In genomic region chr17:44327279-44328146, GRCm38 (mm10) we compare ENCODE assay signal across 10 mouse cellular contexts.
DNase-seq lines count a peak whose midpoint lies in the region; ATAC-seq and TF ChIP-seq lines count a peak whose summit lies in the region.
"Had no signal": no experiment of that assay in that cellular context is flagged by ENCODE, and none has a peak within 500 bp of the region (broad histone marks: within the 10 kb centered on the region; RNA-seq: fewer than 3 reads in every experiment).

No protein-coding gene starts in this region.

- no peaks in the 10 kb centered on the region for H3K36me3 ChIP-seq in hindbrain, embryonic 12.5 days
- no peaks in the 10 kb centered on the region for H3K36me3 ChIP-seq in midbrain, postnatal 0 days (ENCODE audit: insufficient read depth, low read length)

- 0 out of 2 replicates have a peak, but pooled peaks cover 11% of the 10 kb centered on the region for H3K4me1 ChIP-seq in hindbrain, embryonic 12.5 days
- no peaks in the 10 kb centered on the region for H3K4me1 ChIP-seq in midbrain, postnatal 0 days (ENCODE audit: insufficient read depth, low read length)

- H3K27me3 ChIP-seq in hindbrain, embryonic 12.5 days: no peaks in the 10 kb centered on the region
- H3K27me3 ChIP-seq in midbrain, postnatal 0 days (ENCODE audit: insufficient read depth, low read length): no peaks in the 10 kb centered on the region

- 0 out of 2 replicates have a peak overlapping the region, but pooled peaks have one; percentile 11 for H3K4me2 ChIP-seq in hindbrain, embryonic 12.5 days (replicated peaks)
- no peak overlapping the region; the same call in 1 of the 2 replicates for H3K4me2 ChIP-seq in midbrain, postnatal 0 days (ENCODE audit: low read depth, low read length, poor library complexity, severe bottlenecking)

- peak overlapping the region; percentile 40; the same call in 1 of the 2 replicates for H3K27ac ChIP-seq in hindbrain, embryonic 12.5 days
- H3K27ac ChIP-seq in midbrain, postnatal 0 days (ENCODE audit: low read depth, low read length): no peak overlapping the region

- no peaks in the 10 kb centered on the region for H3K9me3 ChIP-seq in hindbrain, embryonic 12.5 days (replicated peaks)
- no peaks in the 10 kb centered on the region for H3K9me3 ChIP-seq in midbrain, postnatal 0 days (ENCODE audit: low read length)

- peak; percentile 60; the same call in 1 of the 2 replicates for ATAC-seq in hindbrain, embryonic 12.5 days (ENCODE audit: low FRiP score)
- ATAC-seq in midbrain, postnatal 0 days (ENCODE audit: low FRiP score): no peak

- H3K4me3 ChIP-seq in hindbrain, embryonic 12.5 days: no peak overlapping the region
- no peak overlapping the region for H3K4me3 ChIP-seq in midbrain, postnatal 0 days (ENCODE audit: low read depth, low read length)

- TF ChIP-seq POLR2A in brain, embryonic 14.5 days (IDR thresholded peaks at IDR 0.05; ENCODE audit: borderline replicate concordance, extremely low read depth, insufficient read depth, insufficient read length, poor library complexity, severe bottlenecking): no peak

- DNase-seq in heart, adult 11 months: peak; percentile 10
- DNase-seq in heart, postnatal 14 days: no peak
- DNase-seq in brain, embryonic 14.5 days (ENCODE audit: low read depth): peak; percentile 82
- DNase-seq in midbrain, postnatal 0 days (ENCODE audit: low spot score): peak; percentile 41
- no peak for DNase-seq in liver
- no peak for DNase-seq in adrenal gland, postnatal 4 days (ENCODE audit: low spot score in 2 of 2)
- DNase-seq in thymus, postnatal 4 days: no peak
- DNase-seq: layer of hippocampus, postnatal 36 days; lung, postnatal 14 days had no signal

- TF ChIP-seq CTCF in brain, embryonic 14.5 days (IDR thresholded peaks at IDR 0.05; ENCODE audit: borderline replicate concordance, extremely low read depth, insufficient read depth, insufficient read length): no peak
- TF ChIP-seq CTCF in midbrain, postnatal 0 days (IDR thresholded peaks at IDR 0.05): no peak

- no peak overlapping the region for H3K9ac ChIP-seq in hindbrain, embryonic 12.5 days
- H3K9ac ChIP-seq in midbrain, postnatal 0 days (replicated peaks; ENCODE audit: low read length, poor library complexity, severe bottlenecking): no peak overlapping the region

- 48% methylated on average over 10 of the region's 10 CpGs for WGBS in hindbrain, embryonic 12.5 days
- 55% methylated on average over 10 of the region's 10 CpGs for WGBS in midbrain, postnatal 0 days

- intact Hi-C loops in heart, postnatal 14 days (cut with DNase I): no loop called here

Comparison
In these comparisons a context has a peak if more than half of its experiments do, and no peak if none do; other contexts are left out.
1. DNase-seq: peak in heart, adult 11 months (single experiment), brain, embryonic 14.5 days (single experiment) and midbrain, postnatal 0 days (single experiment); none in heart, postnatal 14 days (0 of 2), liver (single experiment), adrenal gland, postnatal 4 days (0 of 2) and thymus, postnatal 4 days (single experiment).